Mouse (Mus musculus): ENCODE measurements around the gene Ccdc85c.

DNA sequence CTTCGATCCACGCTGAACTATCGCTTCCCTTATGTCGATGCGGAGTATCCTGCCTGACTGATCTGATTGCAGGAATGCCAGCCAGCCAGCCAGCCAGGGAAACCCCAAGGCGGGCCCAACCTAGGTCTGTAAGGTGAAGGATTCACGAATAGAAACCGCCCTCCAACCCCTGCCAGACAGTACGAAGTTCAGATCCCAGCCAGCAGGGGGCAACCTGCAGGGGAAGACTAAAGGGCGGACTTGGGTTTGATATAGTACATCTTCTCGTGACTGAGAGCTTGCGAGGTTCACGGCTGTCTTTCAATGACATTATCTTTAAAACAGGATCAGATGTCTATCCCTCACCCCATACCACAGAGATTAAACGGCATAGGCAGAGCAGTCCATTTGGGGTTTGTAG is 32.3 kb upstream of the Ccdc85c start:
- TF ChIP-seq EP300 (optimal IDR thresholded peaks at IDR 0.05) (no peak), CTCF (IDR thresholded peaks at IDR 0.05; ENCODE audit: low read depth) (peak; percentile 81)

All from stomach, postnatal 0 days (tissue).